Mouse (Mus musculus) ES-Bruce4 (cell line): ENCODE data around the gene Cadm2.

Experiments
- CTCF ChIP-seq: IDR thresholded peaks from one replicate; pipeline ENCODE4 v1.8.1; 2011; ENCODE audit warnings: low read depth, low read length
- EP300 ChIP-seq: IDR thresholded peaks from 2 replicates; pipeline ENCODE4 v1.6.1; 2011; ENCODE audit warnings: low read depth, low read length; ENCODE audit not compliant: insufficient read depth
- POLR2A ChIP-seq: IDR thresholded peaks from one replicate; pipeline ENCODE4 v1.8.1; 2011; ENCODE audit warnings: low read length; ENCODE audit not compliant: insufficient read depth

GRCm38 (mm10) chr16:67284664-67285063 is 336.0 kb downstream of the Cadm2 start:
- TF ChIP-seq POLR2A, result no peak
- TF ChIP-seq CTCF, result no peak
- TF ChIP-seq EP300, result no peak
